Mouse (Mus musculus) forebrain, postnatal 0 days (tissue): ENCODE data around the gene Slc12a6. TPM values are rescaled to one million over a fixed set of nuclear protein-coding genes. Genes with fewer than 3 reads are reported as not detected.

Source experiments
- ATAC-seq: fragments of 200-750 bp; cut with Nextera tagmentation; 2 replicates; pipeline ENCODE4 v1.8.0; 2017; ENCODE audit warnings: mild to moderate bottlenecking, moderate library complexity
- DNase-seq: peaks from one replicate; pipeline ENCODE4 v3.0.0-alpha.2; 2015
- H3K27ac ChIP-seq: fragments of 300-500 bp; sonication (generic); 2 replicates; pipeline ENCODE4 v1.5.1; 2014; ENCODE audit warnings: low read depth, mild to moderate bottlenecking, antibody characterized with exemption, low read length, moderate library complexity, mixed read lengths
- H3K27me3 ChIP-seq: fragments of 300-500 bp; sonication (generic); 2 replicates; pipeline ENCODE4 v1.6.1; 2014; ENCODE audit warnings: mild to moderate bottlenecking, low read length, mixed read lengths; ENCODE audit not compliant: insufficient read depth
- H3K36me3 ChIP-seq: fragments of 300-500 bp; sonication (generic); 2 replicates; pipeline ENCODE4 v1.6.1; 2014; ENCODE audit warnings: mild to moderate bottlenecking, moderate library complexity; ENCODE audit not compliant: insufficient read depth
- H3K4me1 ChIP-seq: fragments of 300-500 bp; sonication (generic); 2 replicates; pipeline ENCODE4 v1.6.1; 2014; ENCODE audit warnings: antibody characterized with exemption; ENCODE audit not compliant: insufficient read depth
- H3K4me2 ChIP-seq: fragments of 300-500 bp; sonication (generic); 2 replicates; pipeline ENCODE4 v1.6.1; 2014; ENCODE audit warnings: low read depth, mild to moderate bottlenecking, moderate library complexity
- H3K4me3 ChIP-seq: fragments of 300-500 bp; sonication (generic); 2 replicates; pipeline ENCODE4 v1.5.1; 2014; ENCODE audit warnings: low read depth, low read length, mixed read lengths
- H3K9ac ChIP-seq: fragments of 300-500 bp; sonication (generic); 2 replicates; pipeline ENCODE4 v1.6.1; 2014; ENCODE audit warnings: mild to moderate bottlenecking
- H3K9me3 ChIP-seq: fragments of 300-500 bp; sonication (generic); 2 replicates; pipeline ENCODE4 v1.6.1; 2016; ENCODE audit warnings: low read length
- CTCF ChIP-seq: sonication (generic); IDR thresholded peaks from 2 replicates; pipeline ENCODE4 v1.5.1; 2016; ENCODE audit warnings: antibody characterized with exemption, control low read depth, low read depth
- WGBS: fragments of 180-500 bp; shearing (Covaris S2); extraction: QIAGEN DNeasy Blood & Tissue Kit; methylation state at CpG from one replicate; pipeline ENCODE4 v1.1.7; 2014; 5-methylcytosine and 5-hydroxymethylcytosine counted together
- polyA plus RNA-seq: library from polyadenylated mRNA; unstranded; fragments of >200 nt; fragmentation: Nextera tagmentation; extraction: Ambion mirVana; gene quantifications from 2 replicates; pipeline ENCODE4 v1.2.1, GENCODE M21; 2015
- total RNA-seq: library from RNA; depleted of rRNA; stranded (reverse); fragments of >200 nt; gene quantifications from 2 replicates; pipeline ENCODE4 v1.2.3, GENCODE M21; 2014

Slc12a6 gene
- total and polyA plus RNA-seq, 2 experiments from 2014 or later: 10.6 to 69.3 TPM

GRCm38 (mm10) chr2:112236620-112237019 lies 29.0 kb upstream of the Slc12a6 start:
- 69% methylated on average over 2 of the region's 2 CpGs for WGBS
- Histone ChIP-seq H3K4me1 (no peaks in the 10 kb centered on the region), H3K9me3 (no peaks in the 10 kb centered on the region), H3K4me3 (no peak overlapping the region), H3K4me2 (no peak overlapping the region), H3K36me3 (no peaks in the 10 kb centered on the region), H3K27me3 (no peaks in the 10 kb centered on the region), H3K27ac (no peak overlapping the region), H3K9ac (no peak overlapping the region)
- ATAC-seq (no peak), DNase-seq (no peak)
- no peak for TF ChIP-seq CTCF

GRCm38 (mm10) chr2:112238006-112238405 lies 27.6 kb upstream of the Slc12a6 start:
- no peak overlapping the region for H3K4me2 ChIP-seq
- no peak overlapping the region for H3K27ac ChIP-seq
- DNase-seq (no peak), ATAC-seq (no peak)
- no peak for TF ChIP-seq CTCF
- no peak overlapping the region for H3K9ac ChIP-seq
- WGBS: 11% methylated on average over 4 of the region's 4 CpGs
- H3K4me1 ChIP-seq: no peaks in the 10 kb centered on the region
- no peaks in the 10 kb centered on the region for H3K27me3 ChIP-seq
- H3K4me3 ChIP-seq: no peak overlapping the region
- H3K9me3 ChIP-seq: no peaks in the 10 kb centered on the region
- no peaks in the 10 kb centered on the region for H3K36me3 ChIP-seq

GRCm38 (mm10) chr2:112239212-112239934 lies 26.3 kb upstream of the Slc12a6 start, which contains the start of gene Lpcat4:
TSS of gene Lpcat4 (plus strand) at chr2:112239468.
- DNase-seq (peak; percentile 93), ATAC-seq (peak; percentile 87)
- WGBS: 3% methylated on average over 68 of the region's 94 CpGs
- Histone ChIP-seq H3K4me1 (no peaks in the 10 kb centered on the region), H3K36me3 (peaks cover 4% of the 10 kb centered on the region), H3K27me3 (no peaks in the 10 kb centered on the region), H3K9me3 (no peaks in the 10 kb centered on the region), H3K9ac (peak within 1 kb of the TSS; percentile 96), H3K4me2 (peak within 1 kb of the TSS; percentile 77), H3K4me3 (peak within 1 kb of the TSS; percentile 83), H3K27ac (peak within 1 kb of the TSS; percentile 93)
- TF ChIP-seq CTCF: peak; percentile 95

GRCm38 (mm10) chr2:112239935-112240721 lies 25.5 kb upstream of the Slc12a6 start:
- Histone ChIP-seq H3K4me1 (no peaks in the 10 kb centered on the region), H3K4me2 (peak overlapping the region; percentile 77), H3K4me3 (peak overlapping the region; percentile 83), H3K9me3 (no peaks in the 10 kb centered on the region), H3K9ac (peak overlapping the region; percentile 96), H3K27me3 (no peaks in the 10 kb centered on the region), H3K36me3 (peaks cover 10% of the 10 kb centered on the region), H3K27ac (peak overlapping the region; percentile 93)
- under 1% methylated on average over 25 of the region's 28 CpGs for WGBS
- peak; percentile 42 for TF ChIP-seq CTCF
- DNase-seq: peak; percentile 71
- peak; percentile 68 for ATAC-seq

GRCm38 (mm10) chr2:112241787-112242186 lies 23.8 kb upstream of the Slc12a6 start:
- Histone ChIP-seq H3K27me3 (no peaks in the 10 kb centered on the region), H3K27ac (no peak overlapping the region), H3K9me3 (no peaks in the 10 kb centered on the region), H3K4me3 (no peak overlapping the region), H3K4me1 (no peaks in the 10 kb centered on the region), H3K4me2 (no peak overlapping the region), H3K36me3 (peaks cover 16% of the 10 kb centered on the region), H3K9ac (no peak overlapping the region)
- no peak for DNase-seq
- TF ChIP-seq CTCF: no peak
- no peak for ATAC-seq
- WGBS: 86% methylated on average over 14 of the region's 14 CpGs

GRCm38 (mm10) chr2:112245307-112245706 lies 20.3 kb upstream of the Slc12a6 start:
- DNase-seq (no peak), ATAC-seq (no peak)
- Histone ChIP-seq H3K36me3 (peaks cover 16% of the 10 kb centered on the region), H3K4me3 (no peak overlapping the region), H3K4me2 (no peak overlapping the region), H3K9ac (no peak overlapping the region), H3K27me3 (no peaks in the 10 kb centered on the region), H3K4me1 (no peaks in the 10 kb centered on the region), H3K27ac (no peak overlapping the region), H3K9me3 (no peaks in the 10 kb centered on the region)
- WGBS: 94% methylated on average over 5 of the region's 5 CpGs
- TF ChIP-seq CTCF: no peak

GRCm38 (mm10) chr2:112246193-112246592 lies 19.4 kb upstream of the Slc12a6 start:
- Histone ChIP-seq H3K27me3 (no peaks in the 10 kb centered on the region), H3K27ac (no peak overlapping the region), H3K4me3 (no peak overlapping the region), H3K9me3 (no peaks in the 10 kb centered on the region), H3K4me2 (no peak overlapping the region), H3K9ac (no peak overlapping the region), H3K4me1 (no peaks in the 10 kb centered on the region), H3K36me3 (peaks cover 16% of the 10 kb centered on the region)
- DNase-seq (no peak), ATAC-seq (no peak)
- TF ChIP-seq CTCF: no peak
- WGBS: 95% methylated on average over 6 of the region's 6 CpGs
